Mouse (Mus musculus) adrenal gland, postnatal 4 days (tissue): Measurements from ENCODE around the gene Spryd3. TPM values are rescaled to one million over a fixed set of nuclear protein-coding genes. Genes with fewer than 3 reads are reported as not detected.
"Not testable (repeated sequence)": the region's sequence is repeated elsewhere in the genome, so short reads cannot be mapped to it uniquely, and the experiment has no call there.

Experiments
- DNase-seq, 2 experiments: peaks; one replicate each; pipeline ENCODE4 v3.0.0; 2021 to 2022; ENCODE audit warnings: low spot score in 2 of 2, mixed read lengths in 2 of 2
- long read RNA-seq, 2 experiments: library from polyadenylated mRNA; stranded (forward); transcript quantifications; one replicate each; pipeline ENCODE4 v2.0.0; 2021
- total RNA-seq, 2 experiments: library from RNA; stranded (reverse); gene quantifications; 2 replicates each; pipeline ENCODE4 v1.2.3; 2021

The Spryd3 gene
- total RNA-seq, result 10 to 100 TPM; 32.5 to 35.9 TPM
- long read RNA-seq, experiment 1, transcript Spryd3-203 (11 exons, 2,456 nt), result major isoform, 26 of 27 reads
- long read RNA-seq, experiment 1, partial matches to known transcripts, result 1 of 27 reads
- long read RNA-seq, experiment 1, other reads (novel, unspliced or antisense), result 0 of 27 reads
- long read RNA-seq, experiment 2, transcript Spryd3-203 (11 exons, 2,456 nt), result major isoform, 99 of 120 reads
- long read RNA-seq, experiment 2, partial matches to known transcripts, result 9 of 120 reads
- long read RNA-seq, experiment 2, other reads (novel, unspliced or antisense), result 12 of 120 reads

DNA sequence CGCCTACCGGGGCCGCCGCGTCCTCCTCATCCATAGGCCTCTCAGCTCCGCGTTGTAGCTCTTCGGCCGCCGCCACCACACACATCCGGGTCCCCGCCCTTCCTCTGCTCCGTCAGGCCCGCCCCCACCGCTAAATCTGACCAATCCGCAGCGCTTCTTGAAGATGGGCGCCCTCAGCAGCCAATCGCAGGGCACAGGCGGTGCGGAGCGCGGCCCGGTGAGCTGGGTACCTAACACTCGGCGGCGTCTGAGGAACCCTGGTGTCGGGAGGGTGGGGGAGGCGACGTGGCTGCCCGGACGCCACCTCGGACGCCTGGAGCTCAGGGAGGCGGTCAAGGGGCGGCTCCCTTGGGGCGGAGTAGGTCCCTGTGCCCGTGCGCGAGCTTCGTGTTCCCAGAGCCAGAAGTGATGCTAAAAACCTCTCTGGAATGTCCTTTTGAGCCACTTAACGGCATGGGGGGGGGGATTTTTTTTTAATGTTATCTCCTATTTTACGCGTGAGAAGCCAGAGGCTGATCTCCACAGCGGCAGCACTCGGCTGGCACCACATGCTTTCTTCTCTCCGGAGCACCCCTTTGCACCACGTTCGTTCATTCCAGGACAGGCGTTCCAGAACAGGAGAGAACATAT lies at the start of gene Spryd3:
Gene Spryd3 (minus strand): TSS at position 106 of the 630 bp plus-strand sequence.
- peak; percentile 96 to 98 for DNase-seq

- no peak for DNase-seq
Observed at GRCm38 (mm10) chr15:102183076-102183475, 47.0 kb upstream of the Spryd3 start.

DNA sequence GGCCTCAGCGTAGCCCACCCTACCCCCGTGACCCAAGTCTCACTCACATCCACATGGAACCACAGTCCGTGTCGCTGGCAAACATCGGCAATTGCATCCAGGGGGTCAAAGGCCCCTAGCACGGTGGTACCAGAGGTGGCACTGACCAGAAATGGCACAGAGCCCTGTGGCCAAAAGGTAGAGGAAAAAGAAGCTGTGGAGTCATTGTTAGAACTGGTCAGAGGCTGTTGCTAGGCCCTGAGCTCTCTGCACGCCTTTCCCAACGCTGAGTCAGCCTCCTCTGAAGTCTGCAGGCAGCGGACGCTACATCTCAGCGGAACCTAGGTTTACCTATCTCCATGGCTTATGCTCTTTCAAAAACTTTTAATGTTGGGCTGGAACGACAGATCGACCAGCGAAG lies 43.9 kb upstream of the Spryd3 start:
- no peak for DNase-seq

DNA sequence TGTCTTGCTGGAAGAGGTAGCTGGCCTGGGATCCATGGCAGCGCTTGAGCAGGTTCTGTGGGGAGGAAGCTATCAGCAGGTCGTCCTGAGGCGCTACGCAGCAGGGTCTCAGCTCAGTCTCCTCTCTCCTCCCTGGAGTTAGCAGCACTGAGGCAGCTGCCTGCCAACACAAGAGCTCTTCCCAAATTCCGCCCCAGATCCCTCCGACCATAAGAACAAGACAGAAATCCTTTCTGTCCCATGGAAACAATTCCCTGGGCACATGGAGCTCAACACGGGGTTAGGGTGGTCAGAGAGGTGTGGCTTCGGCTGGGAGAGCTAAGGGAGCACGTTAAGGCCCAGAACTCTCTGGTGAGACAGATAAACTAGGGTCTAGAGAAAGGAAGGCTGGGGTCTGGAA lies 43.1 kb upstream of the Spryd3 start:
- DNase-seq, result no peak

- peak in 1 of 2 experiments; percentile 60 for DNase-seq
Observed at GRCm38 (mm10) chr15:102178279-102178678, 42.2 kb upstream of the Spryd3 start.

GRCm38 (mm10) chr15:102177417-102177816 lies 41.4 kb upstream of the Spryd3 start:
- DNase-seq, result no peak

DNA sequence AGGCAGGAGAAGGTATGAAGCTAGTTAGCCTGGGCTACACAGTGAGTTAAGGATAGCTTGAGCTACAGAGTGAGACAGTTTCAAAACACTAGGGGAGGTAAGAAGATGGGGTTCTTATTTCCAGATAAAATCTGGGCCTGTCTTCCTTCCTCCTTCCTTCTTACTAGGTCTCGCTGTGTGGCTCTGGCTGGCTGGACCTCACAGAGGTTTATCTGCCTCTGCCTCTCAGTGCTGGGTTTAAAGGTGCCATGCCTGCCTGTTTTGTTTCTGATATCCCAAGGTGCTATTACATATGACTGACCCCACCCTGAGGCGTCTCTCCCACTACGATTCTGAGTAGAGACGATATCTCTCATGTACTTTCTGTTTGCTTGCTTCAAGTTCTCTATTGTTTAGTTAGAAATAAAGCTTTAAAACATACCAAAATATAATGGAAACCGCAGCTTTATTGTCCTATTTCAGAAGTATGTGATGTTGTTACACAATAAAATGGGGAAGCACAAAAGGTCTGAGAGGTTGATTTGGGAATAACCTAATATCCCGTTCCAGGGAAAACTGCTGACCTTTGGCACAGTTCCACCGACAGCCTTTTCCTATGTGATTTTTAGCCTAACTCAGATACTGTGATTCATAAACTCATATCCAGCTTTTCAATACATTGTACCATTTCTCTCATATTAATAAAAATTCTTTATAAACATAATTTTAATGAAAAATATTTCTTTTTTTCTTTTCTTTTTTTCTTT lies 40.7 kb upstream of the Spryd3 start:
- DNase-seq, result no peak

DNA sequence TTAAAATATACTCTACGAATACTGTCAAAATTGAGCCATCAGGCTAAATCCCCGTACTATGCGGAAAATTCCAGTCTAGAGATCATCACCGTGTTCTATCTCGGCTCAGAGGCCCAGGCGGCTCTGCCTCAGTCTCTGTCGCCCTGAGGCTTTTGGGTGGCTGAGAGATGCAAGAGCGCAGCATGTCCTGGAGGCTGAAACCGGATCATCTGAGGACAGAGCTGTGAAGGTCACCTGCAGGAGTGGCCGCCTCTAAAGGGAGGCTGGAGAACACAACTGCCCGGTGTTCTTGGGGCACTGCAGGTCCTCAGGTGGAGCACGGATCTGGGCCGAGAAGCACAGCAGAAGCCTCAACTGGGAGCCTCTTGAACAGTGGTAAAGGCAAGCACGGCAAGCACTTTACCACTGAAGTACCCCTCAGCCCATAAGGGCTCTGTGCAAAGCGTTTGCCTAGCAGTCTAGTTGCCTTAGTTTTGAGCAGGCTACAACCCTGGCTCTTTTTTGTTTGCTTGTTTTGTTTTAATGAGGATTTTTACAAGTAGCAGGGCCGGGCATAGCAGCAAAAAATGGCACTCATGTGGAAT lies 39.8 kb upstream of the Spryd3 start:
- no peak for DNase-seq

- DNase-seq, result no peak
Observed at GRCm38 (mm10) chr15:102173581-102173980, 37.5 kb upstream of the Spryd3 start.

DNA sequence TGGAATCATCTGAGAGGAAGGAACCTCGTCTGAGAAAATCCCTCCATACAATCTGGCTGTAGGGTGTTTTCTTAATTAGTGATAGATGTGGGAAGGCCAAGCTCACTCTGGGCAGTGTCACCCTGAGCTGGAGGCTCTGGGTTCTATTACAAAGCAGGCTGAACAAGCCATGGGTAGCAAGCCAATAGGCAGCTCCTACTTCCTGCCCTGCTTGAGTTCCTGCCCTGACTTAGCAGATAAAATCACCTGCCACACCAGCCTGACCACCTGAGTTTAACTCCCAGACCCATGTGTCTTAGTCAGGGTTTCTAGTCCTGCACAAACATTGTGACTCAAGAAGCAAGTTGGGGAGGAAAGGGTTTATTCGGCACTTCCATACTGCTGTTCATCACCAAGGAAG lies 33.0 kb upstream of the Spryd3 start:
- DNase-seq, result no peak

GRCm38 (mm10) chr15:102167620-102168021 lies 31.6 kb upstream of the Spryd3 start:
- no peak for DNase-seq

DNA sequence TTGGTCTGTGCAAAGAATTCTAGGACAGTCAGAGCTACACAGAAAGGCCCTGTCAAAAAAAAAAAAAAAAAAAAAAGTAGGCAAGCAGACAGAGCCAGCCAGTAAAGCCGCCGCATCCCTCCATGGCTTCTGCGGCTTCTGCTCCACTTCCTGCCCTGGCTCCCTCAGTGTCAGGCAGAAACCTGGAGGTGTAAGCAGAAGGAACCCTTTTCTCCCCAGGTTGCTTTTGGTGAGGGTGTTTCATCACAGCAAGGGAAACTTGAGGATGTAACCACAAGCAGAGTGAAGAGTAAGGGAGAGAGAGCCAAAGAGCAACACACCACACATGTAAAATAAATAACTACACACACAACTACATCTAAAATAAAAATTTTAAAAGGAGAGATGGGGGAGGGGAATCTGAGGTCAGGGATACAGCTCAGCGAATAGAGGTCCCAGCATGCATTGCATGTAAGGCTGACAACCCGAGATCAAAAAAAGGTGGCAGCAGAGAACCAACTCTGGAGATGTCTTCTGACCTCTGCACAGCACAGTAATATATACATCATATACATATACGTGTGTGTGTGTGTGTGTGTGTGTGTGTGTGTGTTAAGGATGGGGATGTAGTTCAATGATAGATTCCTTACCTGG lies 29.6 kb upstream of the Spryd3 start:
- no peak for DNase-seq

DNA sequence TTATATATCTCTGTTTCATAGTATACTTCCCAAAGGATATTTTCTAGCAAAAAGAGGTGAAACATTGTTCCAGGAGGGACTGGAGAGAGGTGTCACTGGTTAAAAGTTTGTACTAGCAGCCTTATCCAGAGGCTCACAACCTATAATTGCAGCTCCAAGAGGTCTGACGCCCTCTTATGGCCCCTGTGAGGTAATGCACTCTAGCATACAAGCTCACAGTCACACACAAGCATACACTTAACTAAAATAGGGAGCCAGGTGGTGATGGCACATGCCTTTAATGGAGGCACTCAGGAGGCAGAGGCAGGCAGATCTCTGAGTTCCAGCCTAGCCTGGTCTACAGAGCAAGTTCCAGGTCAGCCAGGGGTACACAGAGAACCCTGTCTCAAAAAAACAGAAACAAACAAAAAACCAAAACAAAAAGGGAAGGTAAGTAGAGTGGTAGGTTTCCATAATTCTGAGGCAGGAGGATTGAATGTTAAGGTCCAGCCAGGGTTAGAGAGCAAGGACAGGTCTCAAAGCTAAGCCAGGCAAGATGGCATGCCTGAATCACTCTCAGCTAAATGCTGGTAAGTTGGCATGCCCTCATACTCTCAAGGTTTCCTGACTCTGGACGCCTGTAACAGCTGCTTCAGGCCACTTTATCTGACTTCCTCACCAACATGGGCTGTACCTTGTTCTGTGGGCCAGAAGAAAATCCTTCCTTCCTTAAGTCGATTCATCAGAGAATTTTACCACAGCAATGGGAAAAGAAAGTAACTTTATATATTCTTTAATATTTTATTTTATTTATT lies 28.1 kb upstream of the Spryd3 start:
- DNase-seq, result no peak

- DNase-seq, result no peak
Observed at GRCm38 (mm10) chr15:102160415-102161060, 24.5 kb upstream of the Spryd3 start.

DNA sequence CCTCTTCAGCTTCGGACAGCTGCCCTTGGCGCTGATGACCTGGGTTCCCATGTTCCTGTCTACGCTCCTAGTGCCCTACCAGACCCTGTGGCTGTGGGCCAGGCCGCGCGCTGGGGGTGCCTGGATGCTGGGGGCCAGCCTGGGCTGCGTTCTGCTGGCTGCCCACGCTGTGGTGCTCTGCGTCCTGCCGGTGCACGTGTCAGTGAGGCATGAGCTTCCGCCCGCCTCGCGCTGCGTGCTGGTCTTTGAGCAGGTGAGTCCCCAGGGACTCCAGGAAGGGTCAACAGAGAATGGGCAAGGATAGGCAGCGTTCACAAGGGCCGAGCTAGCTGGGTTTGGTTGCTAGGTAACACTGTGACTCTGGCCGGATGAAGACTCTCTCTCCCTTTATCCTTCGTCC lies 20.8 kb upstream of the Spryd3 start:
- DNase-seq, result no peak

- DNase-seq, result not testable (repeated sequence)
Observed at GRCm38 (mm10) chr15:102155006-102155405, 19.0 kb upstream of the Spryd3 start.

DNA sequence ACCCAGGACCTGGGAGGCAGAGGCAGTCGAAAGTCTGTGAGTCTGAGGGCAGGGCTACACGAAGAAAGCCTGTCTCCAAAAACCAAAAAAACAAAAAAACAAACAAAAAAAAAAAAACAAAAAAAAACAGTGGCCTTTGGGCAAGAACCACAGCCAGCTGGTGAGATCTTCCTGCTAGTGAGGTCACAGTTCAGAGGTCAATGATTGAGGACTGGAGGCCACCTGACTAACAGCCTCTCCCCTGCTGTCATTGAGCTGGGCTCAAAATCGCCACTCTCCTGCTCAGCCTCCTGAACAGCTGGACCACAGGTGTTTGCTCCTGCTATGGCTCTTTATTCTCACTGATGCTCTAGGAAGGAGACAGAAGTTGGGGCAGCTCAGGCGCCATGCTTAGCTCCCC lies 16.6 kb upstream of the Spryd3 start:
- no peak for DNase-seq

GRCm38 (mm10) chr15:102150301-102151135 lies 14.5 kb upstream of the Spryd3 start, which contains the start of gene Soat2:
Gene Soat2 (plus strand): TSS chr15:102150526.
- no peak for DNase-seq

GRCm38 (mm10) chr15:102149561-102149960 lies 13.5 kb upstream of the Spryd3 start:
- no peak for DNase-seq
